Comparison of ENCODE assay signal across 7 mouse cellular contexts in genomic region chr11:67024867-67025477, GRCm38 (mm10). TPM values are rescaled to one million over a fixed set of nuclear protein-coding genes. Genes with fewer than 3 reads are reported as not detected.
DNase-seq lines count a peak whose midpoint lies in the region; ATAC-seq lines count a peak whose summit lies in the region.

Gene Tmem220 (plus strand): TSS chr11:67025154.

- H3K36me3 ChIP-seq in intestine, embryonic 16.5 days (ENCODE audit: control insufficient read depth, insufficient read depth, low read length), result no peaks in the 10 kb centered on the region
- H3K36me3 ChIP-seq in midbrain, embryonic 11.5 days (ENCODE audit: control insufficient read depth, insufficient read depth, low read length), result no peaks in the 10 kb centered on the region

- 1% methylated on average over 35 of the region's 35 CpGs for WGBS in intestine, embryonic 16.5 days
- WGBS in midbrain, embryonic 11.5 days, result 1% methylated on average over 29 of the region's 35 CpGs

- H3K9me3 ChIP-seq in intestine, embryonic 16.5 days (ENCODE audit: control insufficient read depth, low read length), result no peaks in the 10 kb centered on the region
- no peaks in the 10 kb centered on the region for H3K9me3 ChIP-seq in midbrain, embryonic 11.5 days (ENCODE audit: control insufficient read depth, low read length)

- H3K4me3 ChIP-seq in intestine, embryonic 16.5 days (ENCODE audit: low read length), result peak within 1 kb of the TSS; percentile 65
- H3K4me3 ChIP-seq in midbrain, embryonic 11.5 days (ENCODE audit: low read depth, low read length), result peak within 1 kb of the TSS; percentile 40

- 0 out of 2 replicates have a peak, but pooled peaks cover 9% of the 10 kb centered on the region for H3K4me1 ChIP-seq in intestine, embryonic 16.5 days (ENCODE audit: control insufficient read depth, insufficient read depth, low read length)
- peaks cover 8% of the 10 kb centered on the region; the same call in 1 of the 2 replicates for H3K4me1 ChIP-seq in midbrain, embryonic 11.5 days (ENCODE audit: control insufficient read depth, insufficient read depth, low read length)

- ATAC-seq in intestine, embryonic 16.5 days, result peak; percentile 96
- peak; percentile 98 for ATAC-seq in midbrain, embryonic 11.5 days (ENCODE audit: low FRiP score)

- DNase-seq in adrenal gland, adult 8-10 months, result peak; percentile 89
- peak; percentile 99 for DNase-seq in embryo, embryonic 9.5 days (ENCODE audit: extremely low spot score)
- DNase-seq in gastrocnemius, postnatal 4 days (ENCODE audit: low spot score in 2 of 2), result peak; percentile 92 to 94
- DNase-seq in left cerebral cortex, postnatal 36 days (ENCODE audit: low spot score in 2 of 2), result peak; percentile 79 to 81
- peak; percentile 99 for DNase-seq in midbrain, embryonic 11.5 days (ENCODE audit: low spot score, missing footprints)
- peak; percentile 95 for DNase-seq in skeletal muscle tissue, adult 2 months (ENCODE audit: low read depth, low spot score)

- H3K4me2 ChIP-seq in intestine, embryonic 16.5 days (ENCODE audit: low read depth, low read length), result peak within 1 kb of the TSS; percentile 84
- peak within 1 kb of the TSS; percentile 64 for H3K4me2 ChIP-seq in midbrain, embryonic 11.5 days

- intact Hi-C loops in left cerebral cortex, postnatal 36 days (cut with DNase I), result loop anchor here (2.0 kb wide), 1 partner anchor 60 kb away; no protein-coding TSS in a partner anchor

- H3K9ac ChIP-seq in intestine, embryonic 16.5 days (ENCODE audit: low read depth, low read length), result peak within 1 kb of the TSS; percentile 81
- peak within 1 kb of the TSS; percentile 60 for H3K9ac ChIP-seq in midbrain, embryonic 11.5 days (ENCODE audit: low read length)

- peak within 1 kb of the TSS; percentile 45 for H3K27ac ChIP-seq in intestine, embryonic 16.5 days (ENCODE audit: low read length)
- no peak within 1 kb of the TSS for H3K27ac ChIP-seq in midbrain, embryonic 11.5 days (ENCODE audit: low read depth, low read length)

- H3K27me3 ChIP-seq in intestine, embryonic 16.5 days (replicated peaks; ENCODE audit: control insufficient read depth, insufficient read depth, low read length), result no peaks in the 10 kb centered on the region
- H3K27me3 ChIP-seq in midbrain, embryonic 11.5 days (ENCODE audit: control insufficient read depth, insufficient read depth, low read length), result peaks cover 4% of the 10 kb centered on the region

RNA-seq across cellular contexts. Expression of gene Tmem220, which starts in this region (rescaled TPM):
- total RNA-seq in adrenal gland, adult 8-10 months (2022), result 10 to 100 TPM in 1 of 4 experiments, 1 to 10 TPM in 3; 8.1 to 10.0 (median 9.4) TPM
- total RNA-seq in gastrocnemius, postnatal 4 days (2021), result 1 to 10 TPM; 2.3 to 2.6 TPM
- polyA plus RNA-seq in intestine, embryonic 16.5 days (2015; fragmentation: Nextera tagmentation; extraction: Ambion mirVana), result 3.4 and 4.6 TPM in 2 replicates
- total RNA-seq in left cerebral cortex, postnatal 36 days (2021), result under 1 TPM; 0.27 to 0.68 TPM
- 0.92 and 1.4 TPM in 2 replicates for polyA plus RNA-seq in midbrain, embryonic 11.5 days (2014; fragmentation: Nextera tagmentation; extraction: Ambion mirVana)

Comparison
In these comparisons a context has a peak if more than half of its experiments do, and no peak if none do; other contexts are left out.
1. Peak in DNase-seq in left cerebral cortex, postnatal 36 days; RNA of the gene not detected or under 1 TPM.